Mouse (Mus musculus): ENCODE data around the gene Nrxn3.

GRCm38 (mm10) chr12:88860397-88860796, 137.7 kb downstream of the Nrxn3 start:
- TF ChIP-seq POLR2A (IDR thresholded peaks at IDR 0.05; ENCODE audit: borderline replicate concordance, control insufficient read depth, low read depth, low read length) (no peak), CTCF (IDR thresholded peaks at IDR 0.05; ENCODE audit: control insufficient read depth, insufficient read depth, low read length) (no peak)
